Mouse (Mus musculus) liver, embryonic 11.5 days (tissue): ENCODE measurements at regions not wholly inside any gene's neighbourhood (a gene's known extent, or its start where the extent isn't known, plus 50 kb on each side); places are given as distances from the start of the nearest gene placed in this dataset.

ENCODE experiments used
- ATAC-seq: fragments of 200-750 bp; cut with Nextera tagmentation; replicated peaks from 2 replicates; pipeline ENCODE4 v1.8.0; 2017; ENCODE audit warnings: moderate number of reproducible peaks, mild to moderate bottlenecking, moderate TSS enrichment, moderate library complexity; ENCODE audit not compliant: low FRiP score
- DNase-seq: peaks from one replicate; pipeline ENCODE4 v3.0.0-alpha.2; 2017; ENCODE audit warnings: low spot score
- H3K27ac ChIP-seq: fragments of 300-500 bp; sonication (generic); 2 replicates; pipeline ENCODE4 v1.5.1; 2014; ENCODE audit warnings: mild to moderate bottlenecking, low read depth, low read length, control low read depth
- H3K27me3 ChIP-seq: fragments of 300-500 bp; sonication (generic); replicated peaks from 2 replicates; pipeline ENCODE4 v1.6.1; 2014; ENCODE audit warnings: low read length, mixed read lengths; ENCODE audit not compliant: control insufficient read depth, insufficient read depth
- H3K36me3 ChIP-seq: fragments of 300-500 bp; sonication (generic); 2 replicates; pipeline ENCODE4 v1.6.1; 2014; ENCODE audit warnings: mild to moderate bottlenecking, low read length, moderate library complexity, mixed read lengths; ENCODE audit not compliant: control insufficient read depth, insufficient read depth
- H3K4me1 ChIP-seq: fragments of 300-500 bp; sonication (generic); replicated peaks from 2 replicates; pipeline ENCODE4 v1.6.1; 2014; ENCODE audit warnings: low read length, mixed read lengths; ENCODE audit not compliant: control insufficient read depth, insufficient read depth
- H3K4me2 ChIP-seq: fragments of 300-500 bp; sonication (generic); 2 replicates; pipeline ENCODE4 v1.6.1; 2014; ENCODE audit warnings: mild to moderate bottlenecking, control low read depth, moderate library complexity
- H3K4me3 ChIP-seq: fragments of 300-500 bp; sonication (generic); 2 replicates; pipeline ENCODE4 v1.5.1; 2014; ENCODE audit warnings: low read depth, low read length, control low read depth
- H3K9ac ChIP-seq: fragments of 300-500 bp; sonication (generic); 2 replicates; pipeline ENCODE4 v1.6.1; 2014; ENCODE audit warnings: low read depth, low read length, control low read depth
- H3K9me3 ChIP-seq: fragments of 300-500 bp; sonication (generic); 2 replicates; pipeline ENCODE4 v1.6.1; 2016; ENCODE audit warnings: low read length, inconsistent platforms, mixed read lengths; ENCODE audit not compliant: control insufficient read depth
- WGBS: fragments of 180-500 bp; shearing (Covaris S2); extraction: QIAGEN DNeasy Blood & Tissue Kit; methylation state at CpG from one replicate; pipeline ENCODE4 v1.1.7; 2014; 5-methylcytosine and 5-hydroxymethylcytosine counted together

DNA sequence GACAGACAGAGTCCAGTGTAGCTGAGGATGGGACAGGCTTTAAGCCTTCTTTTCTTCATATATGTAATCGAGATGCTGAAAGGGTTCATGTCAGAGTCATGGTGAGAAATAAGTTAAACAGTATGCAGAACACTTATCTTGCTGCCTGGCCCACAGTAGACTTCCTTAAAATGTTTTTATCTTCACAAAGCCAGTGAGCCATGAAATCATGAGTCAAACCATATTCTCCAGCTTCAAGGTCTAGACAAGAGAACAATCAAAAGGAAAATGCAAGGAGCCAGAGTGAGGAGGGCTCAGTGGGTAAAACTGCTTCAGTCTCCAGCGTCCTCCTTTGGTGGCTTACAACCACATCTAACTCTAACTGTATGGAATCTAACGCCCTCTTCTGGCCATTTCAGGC, 103.7 kb upstream of the Onecut1 start:
- no peaks in the 10 kb centered on the region for H3K9me3 ChIP-seq
- no peaks in the 10 kb centered on the region for H3K4me1 ChIP-seq
- no peaks in the 10 kb centered on the region for H3K36me3 ChIP-seq
- no peak overlapping the region for H3K27ac ChIP-seq
- H3K4me3 ChIP-seq: no peak overlapping the region
- H3K9ac ChIP-seq: no peak overlapping the region
- DNase-seq: no peak
- 68% methylated on average over 3 of the region's 3 CpGs for WGBS
- no peak overlapping the region for H3K4me2 ChIP-seq
- no peak for ATAC-seq
- no peaks in the 10 kb centered on the region for H3K27me3 ChIP-seq

DNA sequence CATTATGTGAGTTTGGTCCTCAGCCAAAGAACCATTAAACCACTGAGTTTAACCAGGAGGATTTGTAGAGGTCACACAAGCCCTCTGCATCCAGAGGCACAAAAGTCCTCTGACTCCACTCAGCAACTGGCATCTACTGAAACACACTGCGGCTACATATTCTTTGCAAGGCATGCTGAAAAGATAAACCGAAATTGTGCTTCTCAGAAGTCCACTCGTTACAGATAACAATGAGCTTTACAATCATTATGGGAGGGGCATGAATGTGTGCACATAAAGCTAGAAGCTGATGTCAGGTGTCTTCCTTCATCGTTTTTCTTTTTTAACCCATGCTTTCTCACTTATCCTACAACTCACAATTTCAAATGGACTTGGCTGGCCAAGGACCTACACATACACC, 102.8 kb upstream of the Onecut1 start:
- 74% methylated on average over 4 of the region's 4 CpGs for WGBS
- Histone ChIP-seq H3K4me3 (no peak overlapping the region), H3K27ac (no peak overlapping the region), H3K36me3 (no peaks in the 10 kb centered on the region), H3K4me1 (no peaks in the 10 kb centered on the region), H3K9me3 (no peaks in the 10 kb centered on the region), H3K4me2 (no peak overlapping the region), H3K9ac (no peak overlapping the region), H3K27me3 (no peaks in the 10 kb centered on the region)
- ATAC-seq: no peak
- no peak for DNase-seq

DNA sequence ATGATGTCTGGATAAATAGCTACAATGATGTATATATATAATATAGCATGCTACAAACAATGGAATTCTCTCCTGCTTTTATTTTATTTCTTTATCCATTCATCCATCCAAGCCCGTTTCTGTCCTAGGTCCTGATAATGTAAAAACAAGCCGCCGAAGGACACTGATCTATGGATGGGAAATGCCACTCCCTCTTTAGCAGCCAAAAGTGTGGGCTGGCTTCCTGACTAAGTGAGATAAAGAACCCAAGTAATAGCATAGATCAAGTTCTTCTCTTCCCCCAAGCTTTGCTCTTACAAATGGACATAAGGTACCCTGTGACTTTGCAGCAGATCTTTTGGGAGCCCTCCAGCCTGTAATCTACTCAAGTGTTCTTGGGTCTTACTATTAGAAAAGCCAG, 81.3 kb upstream of the Onecut1 start:
- no peaks in the 10 kb centered on the region for H3K9me3 ChIP-seq

DNA sequence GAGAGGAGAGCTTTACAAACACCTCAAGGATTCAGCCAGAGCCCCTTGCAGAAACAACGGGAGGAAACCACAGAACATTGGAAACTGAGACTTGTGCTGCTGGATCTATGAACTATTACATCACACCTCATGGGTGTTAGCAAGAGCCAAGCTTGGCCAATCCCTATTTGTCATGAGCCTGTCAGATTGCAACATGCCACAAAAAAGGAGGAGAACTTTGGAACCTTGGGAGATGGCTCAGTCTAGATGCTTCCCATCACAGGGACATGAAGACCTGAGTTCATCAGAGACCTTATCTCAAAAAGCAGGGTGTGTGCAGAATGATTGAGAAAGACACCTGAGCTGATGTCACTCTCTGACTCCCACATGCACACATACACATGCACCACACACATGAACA, 68.3 kb upstream of the Onecut1 start:
- 69% methylated on average over 1 of the region's 1 CpGs for WGBS
- H3K4me3 ChIP-seq: no peak overlapping the region
- H3K27ac ChIP-seq: no peak overlapping the region
- H3K9ac ChIP-seq: no peak overlapping the region
- H3K9me3 ChIP-seq: no peaks in the 10 kb centered on the region
- H3K27me3 ChIP-seq: no peaks in the 10 kb centered on the region
- ATAC-seq (no peak; the same call in 1 of the 2 replicates), DNase-seq (no peak)
- H3K36me3 ChIP-seq: no peaks in the 10 kb centered on the region
- H3K4me2 ChIP-seq: no peak overlapping the region
- no peaks in the 10 kb centered on the region for H3K4me1 ChIP-seq

More for the DNA sequence above, 81.3 kb upstream of the Onecut1 start:
- Histone ChIP-seq H3K4me1 (no peaks in the 10 kb centered on the region), H3K4me3 (no peak overlapping the region), H3K4me2 (no peak overlapping the region), H3K27me3 (no peaks in the 10 kb centered on the region), H3K36me3 (no peaks in the 10 kb centered on the region), H3K9ac (no peak overlapping the region), H3K27ac (no peak overlapping the region)
- 39% methylated on average over 3 of the region's 3 CpGs for WGBS
- DNase-seq (no peak), ATAC-seq (no peak)

DNA sequence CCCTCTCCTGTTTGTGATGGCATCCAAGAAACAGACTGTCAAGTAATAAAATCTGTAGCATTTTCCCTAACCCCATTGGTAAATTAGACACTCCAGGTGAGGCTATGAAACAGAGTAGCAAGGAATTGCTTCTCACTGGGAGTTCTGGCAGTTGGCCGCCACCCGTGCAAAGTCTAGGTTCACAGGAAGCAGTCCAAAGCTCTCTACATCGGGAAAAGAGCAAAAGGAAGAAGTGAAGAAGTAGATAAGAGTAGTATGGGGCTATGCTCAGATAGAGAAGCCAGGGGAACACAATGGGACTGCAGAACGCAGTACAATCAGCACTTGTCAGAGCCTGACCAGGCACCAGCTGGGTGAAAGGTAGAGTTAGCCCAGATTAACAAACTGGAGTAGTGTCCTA, 65.7 kb upstream of the Onecut1 start:
- no peaks in the 10 kb centered on the region for H3K36me3 ChIP-seq
- H3K4me2 ChIP-seq: no peak overlapping the region
- no peak for ATAC-seq
- DNase-seq: no peak
- no peaks in the 10 kb centered on the region for H3K9me3 ChIP-seq
- H3K4me3 ChIP-seq: no peak overlapping the region
- no peak overlapping the region for H3K9ac ChIP-seq
- H3K4me1 ChIP-seq: no peaks in the 10 kb centered on the region
- no peaks in the 10 kb centered on the region for H3K27me3 ChIP-seq
- no peak overlapping the region for H3K27ac ChIP-seq
- 46% methylated on average over 4 of the region's 4 CpGs for WGBS

DNA sequence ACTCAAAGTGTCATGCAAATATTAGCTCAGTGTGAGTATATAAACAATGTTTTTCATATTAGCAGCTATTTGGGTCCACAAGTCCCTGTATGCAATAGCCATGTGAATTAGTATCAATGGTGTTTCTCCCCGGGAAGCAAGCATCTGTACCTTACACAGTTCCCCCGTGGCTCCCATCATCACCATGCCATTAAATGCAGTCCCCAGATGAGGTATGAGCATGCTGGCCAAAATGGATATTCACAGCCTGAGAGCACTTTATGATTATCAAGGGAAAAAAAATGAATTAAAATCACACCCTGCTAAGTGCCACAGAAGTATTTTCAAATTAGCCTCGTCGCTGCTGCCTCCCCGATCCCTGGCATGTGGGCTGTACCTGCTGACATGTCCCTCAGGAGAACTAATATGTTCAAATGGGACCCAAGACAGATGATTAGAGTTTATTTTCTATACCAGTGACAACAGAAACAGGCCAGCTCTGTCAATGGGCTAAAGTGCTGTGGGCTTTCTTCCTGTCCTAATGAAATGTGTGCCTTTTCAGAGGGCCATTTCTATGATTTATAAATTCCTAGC, 64.4 kb upstream of the Onecut1 start:
- Histone ChIP-seq H3K27ac (no peak overlapping the region), H3K27me3 (no peaks in the 10 kb centered on the region), H3K4me1 (no peaks in the 10 kb centered on the region), H3K9me3 (no peaks in the 10 kb centered on the region), H3K4me2 (no peak overlapping the region), H3K9ac (no peak overlapping the region), H3K36me3 (no peaks in the 10 kb centered on the region), H3K4me3 (no peak overlapping the region)
- no peak for DNase-seq
- no peak for ATAC-seq
- WGBS: 85% methylated on average over 5 of the region's 5 CpGs

DNA sequence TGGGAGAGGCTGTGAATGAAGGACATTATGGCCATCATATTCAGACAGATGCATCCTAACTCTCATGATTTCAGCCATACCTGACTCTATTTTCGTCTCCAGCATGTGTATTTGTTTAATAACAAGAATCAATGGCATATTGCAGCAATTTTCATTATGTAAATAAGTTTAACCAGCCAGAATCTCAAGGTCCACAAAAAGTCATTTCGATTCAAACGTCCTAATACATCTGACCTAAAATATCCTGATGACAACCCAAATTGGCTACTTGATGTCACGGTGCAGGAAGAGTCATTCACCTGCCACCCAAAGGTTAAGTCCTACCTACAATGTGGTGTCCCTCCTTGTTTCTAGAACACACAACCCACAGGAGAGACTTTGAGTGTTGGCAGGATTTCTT, 60.6 kb upstream of the Onecut1 start:
- Histone ChIP-seq H3K4me2 (no peak overlapping the region), H3K9me3 (no peaks in the 10 kb centered on the region), H3K27ac (no peak overlapping the region), H3K4me3 (no peak overlapping the region), H3K4me1 (no peaks in the 10 kb centered on the region), H3K9ac (no peak overlapping the region), H3K36me3 (no peaks in the 10 kb centered on the region), H3K27me3 (no peaks in the 10 kb centered on the region)
- WGBS: 74% methylated on average over 4 of the region's 4 CpGs
- ATAC-seq (no peak), DNase-seq (no peak)

DNA sequence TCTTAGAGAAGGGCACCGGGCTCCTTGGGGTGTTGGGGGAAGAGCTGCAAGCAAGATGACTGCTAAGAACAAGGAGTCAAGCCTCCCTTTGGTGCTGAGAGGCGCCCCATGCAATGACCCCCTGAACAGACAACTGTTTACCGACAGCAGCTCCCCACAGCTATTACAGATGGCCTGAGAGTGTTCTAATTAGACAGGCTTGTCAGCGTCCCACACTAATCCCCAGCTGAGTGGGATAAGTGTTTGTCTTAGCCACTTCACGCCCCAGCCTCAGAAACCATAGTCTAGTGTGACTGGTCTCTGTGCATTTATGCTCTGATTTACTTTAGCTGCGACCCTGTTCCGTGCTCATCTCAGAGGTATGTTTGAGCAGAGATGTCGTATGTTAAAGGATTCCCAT, 50.3 kb upstream of the Onecut1 start:
- ATAC-seq: no peak
- 46% methylated on average over 8 of the region's 8 CpGs for WGBS
- no peak for DNase-seq

More for the DNA sequence above, 50.3 kb upstream of the Onecut1 start:
- H3K4me3 ChIP-seq: no peak overlapping the region
- no peak overlapping the region for H3K27ac ChIP-seq
- no peak overlapping the region for H3K9ac ChIP-seq
- H3K4me2 ChIP-seq: no peak overlapping the region
- no peaks in the 10 kb centered on the region for H3K9me3 ChIP-seq
- no peaks in the 10 kb centered on the region for H3K27me3 ChIP-seq
- H3K36me3 ChIP-seq: no peaks in the 10 kb centered on the region
- no peaks in the 10 kb centered on the region for H3K4me1 ChIP-seq
